Mouse (Mus musculus): ENCODE measurements around the gene Hoxc9. TPM values are rescaled to one million over a fixed set of nuclear protein-coding genes. Genes with fewer than 3 reads are reported as not detected.

Hoxc9 gene
- total RNA-seq, 2 experiments from 2014 or later = 5.0 to 5.5 TPM

GRCm38 (mm10) chr15:102955007-102955382, 21.2 kb upstream of the Hoxc9 start:
- no peak for DNase-seq
- intact Hi-C loops (cut with DNase I) = no loop called here

GRCm38 (mm10) chr15:102955833-102956640, 20.2 kb upstream of the Hoxc9 start:
- intact Hi-C loops (cut with DNase I) = no loop called here
- peak in 1 of 2 experiments; percentile 63 for DNase-seq

GRCm38 (mm10) chr15:102956906-102957305, 19.3 kb upstream of the Hoxc9 start:
- DNase-seq = peak in 1 of 2 experiments; percentile 23
- intact Hi-C loops (cut with DNase I) = no loop called here

- peak in 1 of 2 experiments; percentile 43 for DNase-seq
- intact Hi-C loops (cut with DNase I) = no loop called here
These were observed 16.5 kb upstream of the Hoxc9 start for GRCm38 (mm10) chr15:102959663-102960191.

GRCm38 (mm10) chr15:102961728-102962127, 14.5 kb upstream of the Hoxc9 start:
- DNase-seq = peak in 1 of 2 experiments; percentile 51
- intact Hi-C loops (cut with DNase I) = loop anchor here (2.0 kb wide), 1 partner anchor 15 kb away; the partner anchor contains the start of gene Hoxc9

- DNase-seq = peak in 1 of 2 experiments; percentile 56
- intact Hi-C loops (cut with DNase I) = loop anchor here (2.0 kb wide), 1 partner anchor 14 kb away; the partner anchor contains the start of gene Hoxc9
These were observed 13.7 kb upstream of the Hoxc9 start for GRCm38 (mm10) chr15:102962492-102962891.

GRCm38 (mm10) chr15:102963259-102963658, 13.0 kb upstream of the Hoxc9 start:
- peak in 1 of 2 experiments; percentile 50 for DNase-seq
- intact Hi-C loops (cut with DNase I) = loop anchor here (2.0 kb wide), 1 partner anchor 14 kb away; the partner anchor contains the start of gene Hoxc9

- intact Hi-C loops (cut with DNase I) = loop anchor here (2.0 kb wide), 2 partner anchors 13 to 343 kb away; partner anchors contain the start of gene Hoxc9
- DNase-seq = peak; percentile 70 to 74
These were observed 12.3 kb upstream of the Hoxc9 start for GRCm38 (mm10) chr15:102963671-102964640.

GRCm38 (mm10) chr15:102965003-102965891, 11.0 kb upstream of the Hoxc9 start:
- DNase-seq = peak in 1 of 2 experiments; percentile 56
- intact Hi-C loops (cut with DNase I) = loop anchor here (2.0 to 5.0 kb wide), 2 partner anchors 217 to 342 kb away; no protein-coding TSS in a partner anchor

- DNase-seq = peak; percentile 91 to 96
- intact Hi-C loops (cut with DNase I) = loop anchor here (2.0 to 5.0 kb wide), 2 partner anchors 216 to 341 kb away; no protein-coding TSS in a partner anchor
These were observed 10.1 kb upstream of the Hoxc9 start for GRCm38 (mm10) chr15:102965892-102966775.

- intact Hi-C loops (cut with DNase I) = loop anchor here (5.0 kb wide), 1 partner anchor 215 kb away; no protein-coding TSS in a partner anchor
- peak in 1 of 2 experiments; percentile 61 for DNase-seq
These were observed 9.4 kb upstream of the Hoxc9 start, which contains the start of gene Hoxc10 for GRCm38 (mm10) chr15:102966776-102967311. TSS of gene Hoxc10 (plus strand) at chr15:102966796.

- intact Hi-C loops (cut with DNase I) = loop anchor here (5.0 kb wide), 1 partner anchor 215 kb away; no protein-coding TSS in a partner anchor
- no peak for DNase-seq
These were observed 9.0 kb upstream of the Hoxc9 start, which contains the start of gene Hoxc5 for GRCm38 (mm10) chr15:102967312-102967510. TSS of gene Hoxc5 (plus strand) at chr15:102967443.

GRCm38 (mm10) chr15:102967511-102968397, 8.5 kb upstream of the Hoxc9 start:
- DNase-seq = no peak

GRCm38 (mm10) chr15:102969296-102969695, 6.9 kb upstream of the Hoxc9 start:
- intact Hi-C loops (cut with DNase I) = loop anchor here (5.0 kb wide), 1 partner anchor 213 kb away; no protein-coding TSS in a partner anchor
- no peak for DNase-seq

More at GRCm38 (mm10) chr15:102967511-102968397, 8.5 kb upstream of the Hoxc9 start:
- intact Hi-C loops (cut with DNase I) = loop anchor here (5.0 kb wide), 1 partner anchor 215 kb away; no protein-coding TSS in a partner anchor

- intact Hi-C loops (cut with DNase I) = no loop called here
- no peak for DNase-seq
These were observed 5.5 kb upstream of the Hoxc9 start for GRCm38 (mm10) chr15:102970740-102971139.

- no peak for DNase-seq
These were observed 4.0 kb upstream of the Hoxc9 start for GRCm38 (mm10) chr15:102972254-102972653.

GRCm38 (mm10) chr15:102972753-102973152, 3.5 kb upstream of the Hoxc9 start:
- intact Hi-C loops (cut with DNase I) = no loop called here
- no peak for DNase-seq

More at GRCm38 (mm10) chr15:102972254-102972653, 4.0 kb upstream of the Hoxc9 start:
- intact Hi-C loops (cut with DNase I) = no loop called here

Measured in gastrocnemius, postnatal 36 days (tissue).